In the genomic region with DNA sequence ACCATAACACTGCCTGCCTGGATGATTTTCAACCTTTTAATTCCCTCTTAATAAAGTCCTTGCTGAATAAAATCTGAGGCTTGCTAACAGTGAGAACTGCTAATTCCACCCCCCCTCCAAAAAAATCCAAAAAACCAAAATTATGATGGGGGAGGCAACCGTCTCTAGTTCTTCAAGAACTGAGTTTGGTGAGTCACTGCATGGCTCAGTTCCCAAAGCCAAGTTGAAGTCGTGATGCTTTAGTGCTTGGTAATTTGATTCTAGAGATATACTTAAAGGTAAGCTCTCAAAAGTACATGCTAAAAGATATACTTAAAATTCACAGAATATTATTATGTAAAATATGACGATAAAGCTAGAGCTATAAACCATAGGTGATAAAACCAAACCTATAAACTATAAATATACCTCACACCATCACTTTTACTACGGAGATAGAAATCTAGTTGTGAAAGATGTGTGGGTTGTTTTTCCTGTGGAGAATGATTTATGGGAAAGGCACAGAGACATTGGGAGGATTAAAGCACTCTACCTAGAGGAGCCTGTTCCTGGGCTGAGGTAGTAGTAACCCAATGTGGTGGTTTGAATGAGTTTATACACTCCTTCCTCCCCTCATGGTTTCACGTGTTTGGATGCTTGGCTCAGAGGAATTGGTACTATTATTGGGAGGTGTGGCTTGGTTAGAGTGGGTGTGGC, we compare ENCODE assay signal across 11 mouse cellular contexts.
"Had no signal": no experiment of that assay in that cellular context is flagged by ENCODE, and none has a peak within 500 bp of the region (broad histone marks: within the 10 kb centered on the region; RNA-seq: fewer than 3 reads in every experiment).

No protein-coding gene starts in this region.

- ATAC-seq: liver, embryonic 12.5 days had no signal

- DNase-seq: kidney, adult 11 months; kidney, adult 9 months; kidney, postnatal 10 days; kidney, postnatal 4 days; lung, embryonic 14.5 days; lung, postnatal 10 days; lung, postnatal 4 days; midbrain, embryonic 14.5 days; thymus, adult 18-20 months; thymus, postnatal 14 days had no signal
